Mouse (Mus musculus): ENCODE measurements at regions not wholly inside any gene's neighbourhood (a gene's known extent, or its start where the extent isn't known, plus 50 kb on each side); places are given as distances from the start of the nearest gene placed in this dataset.

GRCm38 (mm10) chr12:77666411-77666810, 428.5 kb downstream of the Fut8 start:
- Histone ChIP-seq H3K9me3 (ENCODE audit: control insufficient read depth, low read length) (no peaks in the 10 kb centered on the region), H3K9ac (ENCODE audit: low read length) (no peak overlapping the region), H3K27ac (ENCODE audit: low read depth, low read length) (no peak overlapping the region), H3K36me3 (ENCODE audit: control insufficient read depth, insufficient read depth, low read length) (no peaks in the 10 kb centered on the region), H3K4me2 (ENCODE audit: low read depth) (no peak overlapping the region), H3K4me1 (ENCODE audit: control insufficient read depth, insufficient read depth, low read length) (no peaks in the 10 kb centered on the region), H3K27me3 (ENCODE audit: control insufficient read depth, insufficient read depth, low read length) (no peaks in the 10 kb centered on the region), H3K4me3 (ENCODE audit: low read depth, low read length) (no peak overlapping the region)
- 91% methylated on average over 8 of the region's 8 CpGs for WGBS
- DNase-seq (ENCODE audit: low spot score) (no peak), ATAC-seq (ENCODE audit: insufficient read depth, low FRiP score, low TSS enrichment) (no peak)

GRCm38 (mm10) chr12:77667151-77667874, 429.4 kb downstream of the Fut8 start:
- Histone ChIP-seq H3K27me3 (ENCODE audit: control insufficient read depth, insufficient read depth, low read length) (no peaks in the 10 kb centered on the region), H3K9ac (ENCODE audit: low read length) (no peak overlapping the region), H3K4me1 (ENCODE audit: control insufficient read depth, insufficient read depth, low read length) (no peaks in the 10 kb centered on the region), H3K9me3 (ENCODE audit: control insufficient read depth, low read length) (no peaks in the 10 kb centered on the region), H3K27ac (ENCODE audit: low read depth, low read length) (no peak overlapping the region), H3K4me2 (ENCODE audit: low read depth) (no peak overlapping the region), H3K36me3 (ENCODE audit: control insufficient read depth, insufficient read depth, low read length) (no peaks in the 10 kb centered on the region), H3K4me3 (ENCODE audit: low read depth, low read length) (no peak overlapping the region)
- 68% methylated on average over 10 of the region's 10 CpGs for WGBS
- DNase-seq (ENCODE audit: low spot score): no peak
- no peak for ATAC-seq (ENCODE audit: insufficient read depth, low FRiP score, low TSS enrichment)

GRCm38 (mm10) chr12:77667875-77668204, 429.9 kb downstream of the Fut8 start:
- Histone ChIP-seq H3K4me3 (ENCODE audit: low read depth, low read length) (no peak overlapping the region), H3K27ac (ENCODE audit: low read depth, low read length) (no peak overlapping the region), H3K9me3 (ENCODE audit: control insufficient read depth, low read length) (no peaks in the 10 kb centered on the region), H3K4me1 (ENCODE audit: control insufficient read depth, insufficient read depth, low read length) (no peaks in the 10 kb centered on the region), H3K27me3 (ENCODE audit: control insufficient read depth, insufficient read depth, low read length) (no peaks in the 10 kb centered on the region), H3K4me2 (ENCODE audit: low read depth) (no peak overlapping the region), H3K9ac (ENCODE audit: low read length) (no peak overlapping the region), H3K36me3 (ENCODE audit: control insufficient read depth, insufficient read depth, low read length) (no peaks in the 10 kb centered on the region)
- ATAC-seq (ENCODE audit: insufficient read depth, low FRiP score, low TSS enrichment) (no peak; the same call in 1 of the 2 replicates), DNase-seq (ENCODE audit: low spot score) (peak; percentile 88)
- WGBS: 2% methylated on average over 6 of the region's 6 CpGs

GRCm38 (mm10) chr12:77670531-77670930, 432.6 kb downstream of the Fut8 start:
- no peaks in the 10 kb centered on the region for H3K36me3 ChIP-seq (ENCODE audit: control insufficient read depth, insufficient read depth, low read length)
- DNase-seq (ENCODE audit: low spot score) (no peak), ATAC-seq (ENCODE audit: insufficient read depth, low FRiP score, low TSS enrichment) (no peak)
- no peaks in the 10 kb centered on the region for H3K4me1 ChIP-seq (ENCODE audit: control insufficient read depth, insufficient read depth, low read length)
- 75% methylated on average over 8 of the region's 8 CpGs for WGBS
- H3K4me3 ChIP-seq (ENCODE audit: low read depth, low read length): no peak overlapping the region
- H3K9ac ChIP-seq (ENCODE audit: low read length): no peak overlapping the region
- no peak overlapping the region for H3K27ac ChIP-seq (ENCODE audit: low read depth, low read length)
- H3K9me3 ChIP-seq (ENCODE audit: control insufficient read depth, low read length): no peaks in the 10 kb centered on the region
- no peaks in the 10 kb centered on the region for H3K27me3 ChIP-seq (ENCODE audit: control insufficient read depth, insufficient read depth, low read length)
- H3K4me2 ChIP-seq (ENCODE audit: low read depth): no peak overlapping the region

GRCm38 (mm10) chr12:77674352-77674751, 436.4 kb downstream of the Fut8 start:
- Histone ChIP-seq H3K9me3 (ENCODE audit: control insufficient read depth, low read length) (no peaks in the 10 kb centered on the region), H3K27me3 (ENCODE audit: control insufficient read depth, insufficient read depth, low read length) (no peaks in the 10 kb centered on the region), H3K36me3 (ENCODE audit: control insufficient read depth, insufficient read depth, low read length) (no peaks in the 10 kb centered on the region), H3K4me2 (ENCODE audit: low read depth) (no peak overlapping the region), H3K4me3 (ENCODE audit: low read depth, low read length) (no peak overlapping the region), H3K4me1 (ENCODE audit: control insufficient read depth, insufficient read depth, low read length) (no peaks in the 10 kb centered on the region; the same call in 1 of the 2 replicates), H3K27ac (ENCODE audit: low read depth, low read length) (no peak overlapping the region), H3K9ac (ENCODE audit: low read length) (no peak overlapping the region)
- ATAC-seq (ENCODE audit: insufficient read depth, low FRiP score, low TSS enrichment) (no peak), DNase-seq (ENCODE audit: low spot score) (no peak)
- WGBS: 72% methylated on average over 2 of the region's 2 CpGs

GRCm38 (mm10) chr12:77674755-77675154, 436.8 kb downstream of the Fut8 start:
- no peaks in the 10 kb centered on the region for H3K9me3 ChIP-seq (ENCODE audit: control insufficient read depth, low read length)
- no peak overlapping the region for H3K4me2 ChIP-seq (ENCODE audit: low read depth)
- no peaks in the 10 kb centered on the region; the same call in 1 of the 2 replicates for H3K4me1 ChIP-seq (ENCODE audit: control insufficient read depth, insufficient read depth, low read length)
- H3K4me3 ChIP-seq (ENCODE audit: low read depth, low read length): no peak overlapping the region
- peak; percentile 32 for DNase-seq (ENCODE audit: low spot score)
- H3K27me3 ChIP-seq (ENCODE audit: control insufficient read depth, insufficient read depth, low read length): no peaks in the 10 kb centered on the region
- no peaks in the 10 kb centered on the region for H3K36me3 ChIP-seq (ENCODE audit: control insufficient read depth, insufficient read depth, low read length)
- 82% methylated on average over 5 of the region's 5 CpGs for WGBS
- no peak overlapping the region for H3K27ac ChIP-seq (ENCODE audit: low read depth, low read length)
- H3K9ac ChIP-seq (ENCODE audit: low read length): no peak overlapping the region
- no peak for ATAC-seq (ENCODE audit: insufficient read depth, low FRiP score, low TSS enrichment)

GRCm38 (mm10) chr12:77678040-77678439, 440.1 kb downstream of the Fut8 start:
- WGBS: 35% methylated on average over 5 of the region's 5 CpGs
- no peak overlapping the region for H3K27ac ChIP-seq (ENCODE audit: low read depth, low read length)
- H3K9me3 ChIP-seq (ENCODE audit: control insufficient read depth, low read length): no peaks in the 10 kb centered on the region
- DNase-seq (ENCODE audit: low spot score) (peak; percentile 52), ATAC-seq (ENCODE audit: insufficient read depth, low FRiP score, low TSS enrichment) (0 out of 2 replicates have a peak, but pooled peaks have one; percentile 23)
- no peak overlapping the region for H3K4me3 ChIP-seq (ENCODE audit: low read depth, low read length)
- H3K9ac ChIP-seq (ENCODE audit: low read length): no peak overlapping the region
- H3K4me2 ChIP-seq (ENCODE audit: low read depth): no peak overlapping the region
- H3K36me3 ChIP-seq (ENCODE audit: control insufficient read depth, insufficient read depth, low read length): no peaks in the 10 kb centered on the region
- no peaks in the 10 kb centered on the region; the same call in 1 of the 2 replicates for H3K4me1 ChIP-seq (ENCODE audit: control insufficient read depth, insufficient read depth, low read length)
- no peaks in the 10 kb centered on the region for H3K27me3 ChIP-seq (ENCODE audit: control insufficient read depth, insufficient read depth, low read length)

- Histone ChIP-seq H3K9me3 (ENCODE audit: control insufficient read depth, low read length) (no peaks in the 10 kb centered on the region), H3K27ac (ENCODE audit: low read depth, low read length) (no peak overlapping the region), H3K9ac (ENCODE audit: low read length) (no peak overlapping the region), H3K4me2 (ENCODE audit: low read depth) (no peak overlapping the region), H3K4me3 (ENCODE audit: low read depth, low read length) (no peak overlapping the region), H3K27me3 (ENCODE audit: control insufficient read depth, insufficient read depth, low read length) (no peaks in the 10 kb centered on the region), H3K36me3 (ENCODE audit: control insufficient read depth, insufficient read depth, low read length) (no peaks in the 10 kb centered on the region), H3K4me1 (ENCODE audit: control insufficient read depth, insufficient read depth, low read length) (no peaks in the 10 kb centered on the region)
- ATAC-seq (ENCODE audit: insufficient read depth, low FRiP score, low TSS enrichment) (no peak), DNase-seq (ENCODE audit: low spot score) (no peak)
- WGBS: 67% methylated on average over 6 of the region's 6 CpGs
Measured at GRCm38 (mm10) chr12:77694101-77694500, 456.2 kb downstream of the Fut8 start.

- no peak for DNase-seq (ENCODE audit: low spot score)
- H3K4me3 ChIP-seq (ENCODE audit: low read depth, low read length): no peak overlapping the region
- H3K4me1 ChIP-seq (ENCODE audit: control insufficient read depth, insufficient read depth, low read length): no peaks in the 10 kb centered on the region; the same call in 1 of the 2 replicates
- H3K4me2 ChIP-seq (ENCODE audit: low read depth): no peak overlapping the region
- H3K27ac ChIP-seq (ENCODE audit: low read depth, low read length): no peak overlapping the region
- no peaks in the 10 kb centered on the region for H3K27me3 ChIP-seq (ENCODE audit: control insufficient read depth, insufficient read depth, low read length)
- H3K9ac ChIP-seq (ENCODE audit: low read length): no peak overlapping the region
- H3K9me3 ChIP-seq (ENCODE audit: control insufficient read depth, low read length): no peaks in the 10 kb centered on the region
- WGBS: 81% methylated on average over 8 of the region's 8 CpGs
- ATAC-seq (ENCODE audit: insufficient read depth, low FRiP score, low TSS enrichment): no peak
- no peaks in the 10 kb centered on the region for H3K36me3 ChIP-seq (ENCODE audit: control insufficient read depth, insufficient read depth, low read length)
Measured at GRCm38 (mm10) chr12:77696039-77696631, 458.2 kb downstream of the Fut8 start.

All from neural tube, embryonic 11.5 days (tissue).